Mouse (Mus musculus) midbrain, embryonic 14.5 days (tissue): Measurements from ENCODE around the gene Anks6. TPM values are rescaled to one million over a fixed set of nuclear protein-coding genes. Genes with fewer than 3 reads are reported as not detected.

Experiments used
- ATAC-seq: fragments of 200-750 bp; cut with Nextera tagmentation; 2 replicates; pipeline ENCODE4 v1.8.0; 2017; ENCODE audit warnings: moderate number of reproducible peaks, moderate library complexity; ENCODE audit not compliant: low FRiP score, low TSS enrichment
- DNase-seq: peaks from one replicate; pipeline ENCODE4 v3.0.0-alpha.2; 2015
- H3K27ac ChIP-seq: fragments of 300-500 bp; sonication (generic); replicated peaks from 2 replicates; pipeline ENCODE4 v1.5.1; 2014; ENCODE audit warnings: mild to moderate bottlenecking, low read depth, low read length, moderate library complexity
- H3K27me3 ChIP-seq: fragments of 300-500 bp; sonication (generic); 2 replicates; pipeline ENCODE4 v1.6.1; 2014; ENCODE audit warnings: low read length, control low read depth, mixed read lengths; ENCODE audit not compliant: control insufficient read depth, insufficient read depth
- H3K36me3 ChIP-seq: fragments of 300-500 bp; sonication (generic); 2 replicates; pipeline ENCODE4 v1.6.1; 2014; ENCODE audit warnings: low read length, control low read depth; ENCODE audit not compliant: control insufficient read depth, insufficient read depth
- H3K4me1 ChIP-seq: fragments of 300-500 bp; sonication (generic); 2 replicates; pipeline ENCODE4 v1.6.1; 2014; ENCODE audit warnings: mild to moderate bottlenecking, antibody characterized with exemption, low read length, control low read depth; ENCODE audit not compliant: control insufficient read depth, insufficient read depth
- H3K4me2 ChIP-seq: fragments of 300-500 bp; sonication (generic); 2 replicates; pipeline ENCODE4 v1.6.1; 2014; ENCODE audit warnings: mild to moderate bottlenecking, low read length, moderate library complexity
- H3K4me3 ChIP-seq: fragments of 300-500 bp; sonication (generic); replicated peaks from 2 replicates; pipeline ENCODE4 v1.5.1; 2014; ENCODE audit warnings: low read depth, low read length
- H3K9ac ChIP-seq: fragments of 300-500 bp; sonication (generic); replicated peaks from 2 replicates; pipeline ENCODE4 v1.6.1; 2014; ENCODE audit warnings: mild to moderate bottlenecking, low read length, moderate library complexity
- H3K9me3 ChIP-seq: fragments of 300-500 bp; sonication (generic); 2 replicates; pipeline ENCODE4 v1.6.1; 2016; ENCODE audit warnings: low read length, control low read depth, mixed read lengths; ENCODE audit not compliant: control insufficient read depth
- WGBS: fragments of 180-500 bp; shearing (Covaris S2); extraction: QIAGEN DNeasy Blood & Tissue Kit; methylation state at CpG from one replicate; pipeline ENCODE4 v1.1.7; 2014; 5-methylcytosine and 5-hydroxymethylcytosine counted together
- polyA plus RNA-seq: library from polyadenylated mRNA; unstranded; fragments of >200 nt; fragmentation: Nextera tagmentation; extraction: Ambion mirVana; gene quantifications from 2 replicates; pipeline ENCODE4 v1.2.1, GENCODE M21; 2014

Gene Anks6
- polyA plus RNA-seq, 1 experiment from 2014 or later = 5.3 TPM

DNA sequence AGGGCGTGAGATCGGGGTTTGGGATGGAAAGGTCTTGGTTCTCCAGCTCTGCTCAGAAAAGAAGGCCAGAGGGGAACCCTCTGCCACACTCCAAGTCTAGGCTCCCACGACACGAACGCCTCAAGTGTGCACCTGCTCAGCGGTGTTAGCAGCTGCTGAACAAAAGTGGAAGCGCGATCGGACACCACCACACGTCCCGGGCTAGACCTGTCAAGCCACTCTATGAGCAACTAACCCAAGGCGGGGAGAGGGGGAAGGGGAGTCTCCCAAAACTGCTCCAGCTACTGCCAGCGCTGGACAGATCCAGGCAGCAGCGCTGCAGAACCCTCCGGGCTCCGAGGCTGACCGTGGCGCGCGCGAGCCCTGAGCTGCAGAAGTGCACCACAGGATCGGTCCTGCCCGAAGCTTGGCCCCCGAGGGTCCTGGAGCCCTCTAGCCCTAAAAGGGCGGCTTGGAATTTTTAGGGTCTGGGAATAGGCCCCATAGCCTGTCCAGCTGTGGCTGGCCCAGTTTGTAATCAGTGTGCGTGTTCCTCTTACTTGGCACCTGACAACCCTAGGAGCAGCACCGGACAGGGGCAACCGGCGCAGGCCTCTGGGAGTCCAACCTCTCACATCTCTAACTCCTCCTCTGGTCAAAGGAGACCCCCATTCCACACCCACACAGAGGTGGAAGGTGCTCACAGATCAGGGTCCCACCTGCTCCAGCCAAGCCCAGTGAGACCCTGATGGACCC lies 66.8 kb downstream of the Anks6 start:
- DNase-seq (peak; percentile 57), ATAC-seq (0 out of 2 replicates have a peak, but pooled peaks have one; percentile 22)
- peak overlapping the region; percentile 90 for H3K27ac ChIP-seq
- peaks cover 11% of the 10 kb centered on the region; the same call in 1 of the 2 replicates for H3K4me1 ChIP-seq
- H3K36me3 ChIP-seq = no peaks in the 10 kb centered on the region
- WGBS = 4% methylated on average over 29 of the region's 29 CpGs
- peaks cover 30% of the 10 kb centered on the region for H3K27me3 ChIP-seq
- peak overlapping the region; percentile 86 for H3K4me2 ChIP-seq
- H3K9ac ChIP-seq = peak overlapping the region; percentile 84
- no peaks in the 10 kb centered on the region for H3K9me3 ChIP-seq
- H3K4me3 ChIP-seq = peak overlapping the region; percentile 64

DNA sequence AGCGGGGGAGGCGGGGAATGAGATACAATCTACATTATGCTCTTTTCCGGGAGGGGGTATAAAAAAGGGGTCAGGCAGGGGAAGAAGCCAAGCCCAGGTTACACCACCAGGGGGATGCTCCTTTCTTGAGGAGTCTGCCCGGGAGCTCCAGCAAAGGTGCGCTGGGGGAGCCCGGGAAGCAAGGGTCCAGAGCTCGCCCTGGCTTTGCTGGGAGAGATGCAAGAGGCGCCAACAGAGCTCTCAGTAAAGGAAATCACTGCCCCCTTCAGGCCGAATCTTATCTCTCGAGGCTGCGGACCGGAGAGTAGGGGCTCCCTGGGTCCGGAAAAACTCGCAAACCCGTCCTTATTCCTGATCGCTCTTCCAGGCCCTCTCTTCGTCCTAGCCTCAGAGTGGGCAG lies 67.4 kb downstream of the Anks6 start:
- ATAC-seq (peak; percentile 47; the same call in 1 of the 2 replicates), DNase-seq (peak; percentile 93)
- H3K27me3 ChIP-seq = peaks cover 30% of the 10 kb centered on the region
- H3K27ac ChIP-seq = peak overlapping the region; percentile 55
- H3K4me3 ChIP-seq = peak overlapping the region; percentile 64
- H3K4me1 ChIP-seq = peaks cover 11% of the 10 kb centered on the region; the same call in 1 of the 2 replicates
- H3K36me3 ChIP-seq = no peaks in the 10 kb centered on the region
- H3K9me3 ChIP-seq = no peaks in the 10 kb centered on the region
- peak overlapping the region; percentile 86 for H3K4me2 ChIP-seq
- peak overlapping the region; percentile 84 for H3K9ac ChIP-seq
- 4% methylated on average over 17 of the region's 17 CpGs for WGBS

DNA sequence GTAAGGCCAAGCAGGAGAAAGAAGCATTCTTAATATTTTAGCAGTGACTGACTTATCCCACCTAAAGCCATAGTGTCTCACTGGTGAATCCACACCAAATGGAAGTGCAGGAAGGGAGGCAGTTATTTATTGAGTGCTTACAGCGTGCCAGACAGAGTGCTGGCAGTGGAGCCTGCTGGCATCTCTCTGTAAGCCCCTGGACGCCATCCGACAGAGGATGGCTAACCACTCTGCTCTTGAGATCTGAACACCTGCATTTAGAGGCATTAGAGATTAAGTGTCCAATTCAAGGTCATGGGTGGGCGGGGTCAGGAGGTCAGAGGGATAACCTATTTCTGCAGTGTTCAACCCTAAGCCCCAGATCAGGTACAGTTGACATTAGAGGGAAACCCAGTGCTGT lies 68.4 kb downstream of the Anks6 start:
- H3K4me3 ChIP-seq = no peak overlapping the region; the same call in 1 of the 2 replicates
- no peak overlapping the region for H3K27ac ChIP-seq
- H3K4me2 ChIP-seq = peak overlapping the region; percentile 86
- no peak for DNase-seq
- 71% methylated on average over 4 of the region's 4 CpGs for WGBS
- no peaks in the 10 kb centered on the region for H3K36me3 ChIP-seq
- peaks cover 11% of the 10 kb centered on the region; the same call in 1 of the 2 replicates for H3K4me1 ChIP-seq
- ATAC-seq = no peak
- no peak overlapping the region for H3K9ac ChIP-seq
- peaks cover 28% of the 10 kb centered on the region for H3K27me3 ChIP-seq
- H3K9me3 ChIP-seq = no peaks in the 10 kb centered on the region

DNA sequence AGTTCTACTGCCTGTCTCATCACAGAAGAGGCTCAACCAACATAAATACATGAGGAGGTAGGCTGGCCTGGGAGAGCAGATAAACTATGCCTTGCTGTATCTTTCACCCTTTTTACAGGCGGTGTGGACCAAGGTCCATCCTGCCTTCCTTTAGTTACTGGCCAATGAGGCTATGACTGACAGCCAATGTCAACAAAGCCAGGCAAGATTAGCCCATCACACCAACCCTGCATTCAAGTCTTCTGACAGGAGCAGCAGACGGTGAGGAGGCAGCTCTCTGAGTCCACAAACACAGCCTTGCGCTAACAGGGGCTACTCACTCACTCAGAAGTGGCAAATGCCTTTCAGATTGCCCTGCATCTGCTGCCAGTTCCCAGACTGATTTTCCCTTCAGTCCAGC lies 69.0 kb downstream of the Anks6 start:
- no peak overlapping the region for H3K4me2 ChIP-seq

DNA sequence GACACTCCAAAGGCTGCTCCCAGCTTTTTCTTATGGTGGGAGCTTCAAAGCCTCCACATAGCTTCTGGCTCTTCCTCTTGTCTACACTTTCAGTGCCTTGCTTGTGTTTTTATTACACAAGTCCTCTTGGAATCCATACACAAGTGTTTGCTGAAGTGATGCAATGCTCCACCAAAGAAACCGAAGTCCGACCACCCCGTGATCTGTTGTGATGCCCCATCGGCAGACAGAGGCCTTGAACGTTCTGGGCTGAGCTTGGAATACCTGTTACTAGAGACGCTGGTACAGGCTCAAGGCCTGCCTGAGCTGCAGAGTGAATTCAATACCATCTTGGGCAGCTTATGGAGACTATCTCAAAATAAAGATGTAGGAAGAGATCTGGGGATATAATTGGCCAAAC lies 69.4 kb downstream of the Anks6 start:
- peaks cover 19% of the 10 kb centered on the region for H3K27me3 ChIP-seq
- DNase-seq (no peak), ATAC-seq (no peak)
- no peak overlapping the region for H3K4me2 ChIP-seq
- no peaks in the 10 kb centered on the region for H3K9me3 ChIP-seq
- H3K27ac ChIP-seq = no peak overlapping the region
- no peak overlapping the region for H3K9ac ChIP-seq
- WGBS = 90% methylated on average over 6 of the region's 6 CpGs
- H3K4me1 ChIP-seq = peaks cover 11% of the 10 kb centered on the region; the same call in 1 of the 2 replicates
- no peak overlapping the region for H3K4me3 ChIP-seq
- no peaks in the 10 kb centered on the region for H3K36me3 ChIP-seq

More for the DNA sequence above, 69.0 kb downstream of the Anks6 start:
- Histone ChIP-seq H3K27ac (no peak overlapping the region), H3K9ac (no peak overlapping the region), H3K27me3 (peaks cover 22% of the 10 kb centered on the region), H3K4me3 (no peak overlapping the region), H3K4me1 (peaks cover 11% of the 10 kb centered on the region; the same call in 1 of the 2 replicates), H3K36me3 (no peaks in the 10 kb centered on the region), H3K9me3 (no peaks in the 10 kb centered on the region)
- ATAC-seq (no peak), DNase-seq (no peak)
- WGBS = 56% methylated on average over 3 of the region's 3 CpGs

DNA sequence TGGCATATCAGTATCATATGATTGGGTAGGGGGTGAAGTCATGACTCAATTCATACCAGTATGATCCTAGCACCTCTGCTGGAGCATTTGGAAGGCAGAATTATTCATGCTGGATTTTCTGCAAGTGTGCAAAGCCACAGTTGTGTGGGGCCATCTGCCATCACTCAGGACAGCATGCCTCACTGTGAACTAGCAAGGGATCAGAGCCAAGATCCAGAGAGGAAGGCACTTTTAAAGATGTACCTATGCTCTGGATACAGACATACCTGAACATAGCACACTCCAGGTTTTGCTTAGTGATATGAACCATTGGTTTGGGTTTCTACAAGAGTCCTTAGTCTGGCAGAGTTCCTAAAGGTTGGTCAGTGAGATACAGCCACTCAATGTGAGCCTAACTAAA lies 71.2 kb downstream of the Anks6 start:
- H3K4me3 ChIP-seq = no peak overlapping the region
- DNase-seq (no peak), ATAC-seq (no peak)
- H3K27ac ChIP-seq = no peak overlapping the region
- no peak overlapping the region for H3K9ac ChIP-seq
- H3K4me2 ChIP-seq = no peak overlapping the region
- H3K27me3 ChIP-seq = peaks cover 10% of the 10 kb centered on the region; the same call in 1 of the 2 replicates
- H3K4me1 ChIP-seq = peaks cover 7% of the 10 kb centered on the region; the same call in 1 of the 2 replicates
- H3K36me3 ChIP-seq = no peaks in the 10 kb centered on the region
- H3K9me3 ChIP-seq = no peaks in the 10 kb centered on the region

DNA sequence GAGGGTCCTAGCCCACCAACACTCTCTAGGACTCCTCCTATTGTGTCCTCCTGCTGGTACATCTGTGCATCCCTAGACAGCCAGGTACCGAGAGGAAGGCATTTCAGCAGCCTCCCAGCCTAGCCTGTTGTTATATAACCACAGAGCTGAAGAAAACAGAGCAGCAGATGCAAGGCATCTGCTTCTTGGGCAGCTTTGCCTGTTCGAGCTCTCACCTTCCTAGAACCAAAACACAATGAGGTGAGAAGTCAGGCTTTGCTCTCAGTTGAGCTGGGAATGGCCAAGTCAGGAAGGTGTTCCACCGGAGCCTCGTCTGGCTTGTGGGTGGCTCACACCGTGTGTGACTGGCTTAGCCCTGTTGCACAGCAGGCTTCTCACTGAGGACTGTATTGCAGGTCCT lies 74.3 kb downstream of the Anks6 start:
- no peak overlapping the region for H3K27ac ChIP-seq
- H3K4me3 ChIP-seq = no peak overlapping the region
- no peak overlapping the region for H3K4me2 ChIP-seq
- 81% methylated on average over 5 of the region's 5 CpGs for WGBS
- H3K9me3 ChIP-seq = no peaks in the 10 kb centered on the region
- ATAC-seq = no peak
- H3K4me1 ChIP-seq = no peaks in the 10 kb centered on the region
- H3K27me3 ChIP-seq = no peaks in the 10 kb centered on the region
- no peak overlapping the region for H3K9ac ChIP-seq
- no peaks in the 10 kb centered on the region for H3K36me3 ChIP-seq
- no peak for DNase-seq

DNA sequence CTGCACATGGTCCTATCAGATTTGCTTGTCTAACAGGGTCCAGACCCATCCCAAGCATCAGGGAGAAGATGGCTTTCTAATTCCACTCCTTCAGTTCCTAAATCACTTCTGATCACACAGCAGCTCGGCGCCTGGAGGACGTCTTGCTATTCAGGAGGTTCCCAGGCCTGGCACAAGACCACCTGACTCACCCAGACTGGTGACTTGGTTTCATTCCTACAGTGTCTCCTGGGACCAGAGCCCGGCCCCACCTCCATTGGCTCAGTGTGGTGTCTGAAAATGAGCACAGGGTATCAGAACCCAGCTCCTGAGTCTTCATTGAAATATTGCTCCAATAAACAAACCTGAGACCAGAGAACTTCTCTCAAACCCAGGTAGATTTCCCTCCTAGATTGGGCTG lies 75.1 kb downstream of the Anks6 start:
- Histone ChIP-seq H3K27ac (no peak overlapping the region), H3K4me2 (no peak overlapping the region), H3K36me3 (no peaks in the 10 kb centered on the region), H3K9ac (no peak overlapping the region), H3K4me3 (no peak overlapping the region), H3K27me3 (no peaks in the 10 kb centered on the region), H3K4me1 (no peaks in the 10 kb centered on the region), H3K9me3 (no peaks in the 10 kb centered on the region)
- ATAC-seq (no peak), DNase-seq (no peak)
- 93% methylated on average over 4 of the region's 4 CpGs for WGBS

DNA sequence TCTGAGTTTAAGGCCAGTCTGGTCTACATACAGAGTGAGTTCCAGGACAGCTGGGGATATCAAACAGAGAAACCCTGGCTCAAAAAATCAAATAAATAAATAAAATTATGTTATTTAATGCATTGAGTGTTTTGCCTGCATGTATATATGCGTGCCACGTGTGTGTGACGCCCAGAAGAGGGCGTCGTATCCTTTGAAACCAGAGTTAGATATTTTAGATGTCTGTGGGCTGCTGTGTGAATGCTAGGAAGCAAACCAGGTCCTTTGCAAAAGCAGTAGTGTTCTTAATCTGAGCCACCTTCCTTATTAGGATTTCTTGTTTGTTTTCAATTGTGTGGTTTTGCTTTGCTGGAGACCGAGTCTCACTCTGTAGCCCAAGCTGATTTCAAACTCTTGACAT lies 78.9 kb downstream of the Anks6 start:
- no peak for DNase-seq
- Histone ChIP-seq H3K36me3 (no peaks in the 10 kb centered on the region), H3K27ac (no peak overlapping the region), H3K9ac (no peak overlapping the region), H3K4me1 (no peaks in the 10 kb centered on the region), H3K27me3 (no peaks in the 10 kb centered on the region), H3K4me2 (no peak overlapping the region), H3K4me3 (no peak overlapping the region), H3K9me3 (no peaks in the 10 kb centered on the region)
- WGBS = 90% methylated on average over 6 of the region's 6 CpGs
- ATAC-seq = no peak
